Mouse (Mus musculus): Measurements from ENCODE around the gene Ntn3.

DNA sequence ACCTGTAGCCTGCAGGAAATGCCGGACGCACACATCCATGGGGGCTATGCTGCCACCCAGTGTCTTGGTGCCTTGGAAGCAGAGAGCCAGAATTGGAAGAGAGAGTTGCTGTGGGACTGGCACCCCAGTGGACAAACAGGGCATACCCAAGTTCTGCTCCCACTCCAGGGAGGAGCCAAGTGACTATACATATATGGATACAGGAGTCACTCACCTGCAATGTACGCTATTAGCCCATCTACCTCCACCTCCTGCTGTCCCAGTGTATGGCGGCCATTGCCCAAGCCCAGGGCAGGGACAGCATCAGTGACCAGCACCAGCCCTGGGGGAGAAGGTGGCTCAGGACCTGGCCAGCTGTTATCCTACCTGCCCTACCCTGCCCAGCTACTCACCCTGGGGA is 51.8 kb downstream of the Ntn3 start:
- no peak for TF ChIP-seq MAFK (IDR thresholded peaks at IDR 0.05; ENCODE audit: insufficient read depth, low read depth, low read length)
- no peak for TF ChIP-seq CHD2 (IDR thresholded peaks at IDR 0.05; ENCODE audit: low read depth, low read length)
- TF ChIP-seq HCFC1 (IDR thresholded peaks at IDR 0.05; ENCODE audit: borderline replicate concordance, insufficient read depth, low read length), result no peak
- no peak for TF ChIP-seq ZC3H11A (IDR thresholded peaks at IDR 0.05; ENCODE audit: borderline replicate concordance, low read depth, low read length)
- no peak for TF ChIP-seq ZNF384 (IDR thresholded peaks at IDR 0.05; ENCODE audit: low read depth, low read length)
